Mouse (Mus musculus) thymus, adult 2 months (tissue): ENCODE results near the gene Slc35b1.

Experiments used
- CTCF ChIP-seq: fragments of 200-500 bp; IDR thresholded peaks from 2 replicates; pipeline ENCODE4 v1.5.1; 2012; ENCODE audit warnings: mild to moderate bottlenecking, control low read depth, low read length, moderate library complexity, borderline replicate concordance; ENCODE audit not compliant: control insufficient read depth, poor library complexity, insufficient read depth; ENCODE audit errors: extremely low read depth
- POLR2A ChIP-seq: fragments of 200-500 bp; IDR thresholded peaks from 2 replicates; pipeline ENCODE4 v1.6.1; 2012; ENCODE audit warnings: mild to moderate bottlenecking, low read length, control low read depth, moderate library complexity; ENCODE audit not compliant: control insufficient read depth, poor library complexity, insufficient read depth; ENCODE audit errors: extremely low read depth

GRCm38 (mm10) chr11:95412615-95413014, 28.1 kb downstream of the Slc35b1 start:
- TF ChIP-seq CTCF, result no peak
- TF ChIP-seq POLR2A, result no peak
